Mouse (Mus musculus) MEL-GATA-1-ER (cell line): ENCODE measurements around the gene D130052B06Rik.

ENCODE experiments used
- DNase-seq: peaks from one replicate; pipeline ENCODE4 v3.0.0-alpha.2; 2012; ENCODE audit warnings: low read depth; ENCODE audit errors: extremely low read depth

D130052B06Rik gene

GRCm38 (mm10) chr11:33598986-33599385, at the start of gene D130052B06Rik:
TSS of gene D130052B06Rik (plus strand) at chr11:33599302.
- DNase-seq: no peak

- DNase-seq: no peak
Observed at GRCm38 (mm10) chr11:33550861-33551560, 48.1 kb upstream of the D130052B06Rik start.

GRCm38 (mm10) chr11:33554123-33554522, 45.0 kb upstream of the D130052B06Rik start:
- no peak for DNase-seq

- no peak for DNase-seq
Observed at GRCm38 (mm10) chr11:33563921-33564320, 35.2 kb upstream of the D130052B06Rik start.

- no peak for DNase-seq
Observed at GRCm38 (mm10) chr11:33570413-33570812, 28.7 kb upstream of the D130052B06Rik start.

GRCm38 (mm10) chr11:33574944-33575343, 24.2 kb upstream of the D130052B06Rik start:
- no peak for DNase-seq

- no peak for DNase-seq
Observed at GRCm38 (mm10) chr11:33578859-33579258, 20.2 kb upstream of the D130052B06Rik start, which contains the start of gene Gabrp. TSS of gene Gabrp (minus strand) at chr11:33578959.

- no peak for DNase-seq
Observed at GRCm38 (mm10) chr11:33579621-33580020, 19.5 kb upstream of the D130052B06Rik start.

GRCm38 (mm10) chr11:33586614-33587013, 12.5 kb upstream of the D130052B06Rik start:
- no peak for DNase-seq

- no peak for DNase-seq
Observed at GRCm38 (mm10) chr11:33590771-33591170, 8.3 kb upstream of the D130052B06Rik start.

- DNase-seq: no peak
Observed at GRCm38 (mm10) chr11:33592826-33593225, 6.3 kb upstream of the D130052B06Rik start.

- no peak for DNase-seq
Observed at GRCm38 (mm10) chr11:33596655-33597054, 2.4 kb upstream of the D130052B06Rik start.

GRCm38 (mm10) chr11:33603174-33603573, 4.1 kb downstream of the D130052B06Rik start:
- DNase-seq: no peak

GRCm38 (mm10) chr11:33607784-33608183, 8.7 kb downstream of the D130052B06Rik start:
- DNase-seq: no peak

GRCm38 (mm10) chr11:33614218-33614617, 15.1 kb downstream of the D130052B06Rik start:
- no peak for DNase-seq

GRCm38 (mm10) chr11:33627136-33627742, 28.1 kb downstream of the D130052B06Rik start:
- no peak for DNase-seq

- DNase-seq: no peak
Observed at GRCm38 (mm10) chr11:33637107-33637506, 38.0 kb downstream of the D130052B06Rik start.

GRCm38 (mm10) chr11:33649358-33649757, 50.3 kb downstream of the D130052B06Rik start:
- no peak for DNase-seq

GRCm38 (mm10) chr11:33654485-33654884, 55.4 kb downstream of the D130052B06Rik start:
- no peak for DNase-seq

- no peak for DNase-seq
Observed at GRCm38 (mm10) chr11:33655221-33655620, 56.1 kb downstream of the D130052B06Rik start.

GRCm38 (mm10) chr11:33655861-33656593, 56.9 kb downstream of the D130052B06Rik start:
- DNase-seq: no peak
